Mouse (Mus musculus) olfactory bulb, adult 2 months (tissue): ENCODE measurements around the gene Tnfaip1. TPM values are rescaled to one million over a fixed set of nuclear protein-coding genes. Genes with fewer than 3 reads are reported as not detected.
A peak's percentile ranks its signal among the peaks of the same experiment; 100 is the strongest.

Experiments used
- H3K27ac ChIP-seq: fragments of 200-500 bp; 2 replicates; pipeline ENCODE4 v1.5.1; 2012; ENCODE audit warnings: low read depth, low read length; ENCODE audit not compliant: insufficient read depth
- H3K4me1 ChIP-seq: fragments of 200-500 bp; 2 replicates; pipeline ENCODE4 v1.6.1; 2012; ENCODE audit warnings: low read length; ENCODE audit not compliant: control insufficient read depth, insufficient read depth
- H3K4me3 ChIP-seq: fragments of 200-500 bp; 2 replicates; pipeline ENCODE4 v1.5.1; 2012; ENCODE audit warnings: mild to moderate bottlenecking, low read depth, low read length, moderate library complexity; ENCODE audit not compliant: insufficient read depth
- CTCF ChIP-seq: fragments of 200-500 bp; IDR thresholded peaks from 2 replicates; pipeline ENCODE4 v1.5.1; 2012; ENCODE audit warnings: low read depth, mild to moderate bottlenecking, low read length, moderate library complexity; ENCODE audit not compliant: insufficient read depth
- POLR2A ChIP-seq: fragments of 200-500 bp; IDR thresholded peaks from 2 replicates; pipeline ENCODE4 v1.6.1; 2012; ENCODE audit warnings: mild to moderate bottlenecking, low read depth, low read length, moderate library complexity; ENCODE audit not compliant: insufficient read depth
- WGBS: fragments of 180-500 bp; shearing (Covaris S2); methylation state at CpG from one replicate; pipeline ENCODE4 v1.1.7; 2018; 5-methylcytosine and 5-hydroxymethylcytosine counted together
- polyA plus RNA-seq: library from polyadenylated mRNA; stranded (reverse); fragments of >200 nt; gene quantifications from 2 replicates; pipeline ENCODE4 v1.2.4, GENCODE M21; 2012; ENCODE audit warnings: low replicate concordance; ENCODE audit not compliant: missing spikeins, insufficient read depth, insufficient read length

The Tnfaip1 gene
- polyA plus RNA-seq, 1 experiment: not detected

- 36% methylated on average over 6 of the region's 6 CpGs for WGBS
- Histone ChIP-seq H3K27ac (no peak overlapping the region), H3K4me3 (no peak overlapping the region), H3K4me1 (peaks cover 5% of the 10 kb centered on the region; the same call in 1 of the 2 replicates)
- TF ChIP-seq POLR2A (no peak), CTCF (no peak)
Observed at GRCm38 (mm10) chr11:78566775-78567174, 30.6 kb upstream of the Tnfaip1 start.

DNA sequence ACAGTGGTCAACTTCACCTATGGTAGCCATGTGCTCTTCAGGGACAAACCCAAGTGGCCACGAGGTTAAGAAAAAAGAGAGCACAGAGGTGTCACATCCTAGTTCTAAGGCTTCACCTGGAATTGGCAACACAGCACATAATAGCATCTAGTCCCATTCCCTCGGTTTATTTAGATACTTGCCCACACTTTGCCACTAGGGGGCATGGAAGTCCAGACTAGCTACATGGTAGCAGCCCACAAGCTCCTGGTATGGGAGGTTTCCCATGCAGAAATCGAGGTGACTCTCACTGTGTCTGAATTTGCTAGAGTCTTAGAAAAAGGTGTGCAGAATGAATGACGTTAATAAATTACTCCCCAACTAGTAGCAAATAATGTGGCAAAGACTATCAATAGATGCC is 24.3 kb upstream of the Tnfaip1 start:
- WGBS: 11% methylated on average over 4 of the region's 4 CpGs
- TF ChIP-seq CTCF (no peak), POLR2A (no peak)
- no peak overlapping the region for H3K27ac ChIP-seq
- H3K4me3 ChIP-seq: no peak overlapping the region
- no peaks in the 10 kb centered on the region for H3K4me1 ChIP-seq

DNA sequence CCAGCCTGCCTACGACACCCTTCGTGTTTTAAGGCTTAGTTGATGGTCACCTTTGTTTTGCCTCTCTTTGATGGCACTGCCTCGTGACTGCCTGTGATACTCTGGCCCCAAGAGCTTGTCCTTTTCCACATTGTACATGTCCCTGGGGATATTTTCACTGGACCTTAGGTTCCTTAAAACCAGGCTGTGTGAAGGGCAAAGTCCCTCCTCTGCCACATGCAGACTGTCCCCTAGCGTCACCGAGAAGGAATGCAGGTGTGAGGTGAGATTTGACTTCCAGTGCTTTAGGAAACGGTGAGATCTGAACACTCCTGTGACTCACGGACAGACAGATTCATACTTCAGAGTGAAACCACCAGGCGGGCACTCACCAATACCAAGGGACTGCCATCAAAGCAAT is 21.1 kb upstream of the Tnfaip1 start:
- Histone ChIP-seq H3K4me1 (no peaks in the 10 kb centered on the region), H3K4me3 (no peak overlapping the region)

DNA sequence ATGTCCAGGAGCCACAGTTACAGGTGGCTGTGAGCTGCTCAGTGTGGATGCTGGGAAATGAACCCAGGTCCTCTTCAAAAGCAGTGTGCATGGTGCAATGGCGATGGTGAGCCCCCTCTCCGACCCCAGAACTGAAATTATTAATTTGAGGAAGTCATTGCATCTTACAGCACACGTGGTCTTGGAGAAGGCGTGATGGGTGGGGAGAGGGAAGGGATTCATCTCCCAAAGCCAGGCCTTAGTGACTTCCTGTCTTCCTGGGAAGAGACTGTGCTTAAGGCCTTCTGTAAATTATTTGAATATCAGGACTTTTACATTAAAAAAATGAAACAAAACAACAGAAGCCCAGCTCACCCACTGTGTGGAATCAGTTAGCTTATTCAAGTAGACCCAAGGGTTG is 19.9 kb upstream of the Tnfaip1 start:
- Histone ChIP-seq H3K4me3 (no peak overlapping the region), H3K4me1 (no peaks in the 10 kb centered on the region), H3K27ac (no peak overlapping the region)
- 83% methylated on average over 4 of the region's 4 CpGs for WGBS
- no peak for TF ChIP-seq CTCF
- TF ChIP-seq POLR2A: no peak

More for the DNA sequence above, 21.1 kb upstream of the Tnfaip1 start:
- no peak for TF ChIP-seq POLR2A
- no peak for TF ChIP-seq CTCF
- no peak overlapping the region for H3K27ac ChIP-seq
- 65% methylated on average over 8 of the region's 8 CpGs for WGBS

GRCm38 (mm10) chr11:78555623-78556022 is 19.5 kb upstream of the Tnfaip1 start:
- no peaks in the 10 kb centered on the region for H3K4me1 ChIP-seq
- whole genome bisulfite sequencing: 79% methylated on average over 3 of the region's 3 CpGs
- H3K4me3 ChIP-seq: no peak overlapping the region
- H3K27ac ChIP-seq: no peak overlapping the region
- TF ChIP-seq CTCF (no peak), POLR2A (no peak)

- TF ChIP-seq CTCF (no peak), POLR2A (no peak)
- Histone ChIP-seq H3K4me3 (peak overlapping the region; percentile 52), H3K4me1 (no peaks in the 10 kb centered on the region), H3K27ac (peak overlapping the region; percentile 8; the same call in 1 of the 2 replicates)
- WGBS: 31% methylated on average over 6 of the region's 6 CpGs
Observed at GRCm38 (mm10) chr11:78551059-78551398, 14.9 kb upstream of the Tnfaip1 start.

GRCm38 (mm10) chr11:78550168-78551058 is 14.3 kb upstream of the Tnfaip1 start, which contains the start of gene Tmem97:
Tmem97 (minus strand) TSS chr11:78550777.
- TF ChIP-seq POLR2A (peak; percentile 93), CTCF (no peak)
- Histone ChIP-seq H3K4me3 (peak within 1 kb of the TSS; percentile 78), H3K27ac (peak within 1 kb of the TSS; percentile 8; the same call in 1 of the 2 replicates), H3K4me1 (no peaks in the 10 kb centered on the region)
- WGBS: under 1% methylated on average over 60 of the region's 60 CpGs

DNA sequence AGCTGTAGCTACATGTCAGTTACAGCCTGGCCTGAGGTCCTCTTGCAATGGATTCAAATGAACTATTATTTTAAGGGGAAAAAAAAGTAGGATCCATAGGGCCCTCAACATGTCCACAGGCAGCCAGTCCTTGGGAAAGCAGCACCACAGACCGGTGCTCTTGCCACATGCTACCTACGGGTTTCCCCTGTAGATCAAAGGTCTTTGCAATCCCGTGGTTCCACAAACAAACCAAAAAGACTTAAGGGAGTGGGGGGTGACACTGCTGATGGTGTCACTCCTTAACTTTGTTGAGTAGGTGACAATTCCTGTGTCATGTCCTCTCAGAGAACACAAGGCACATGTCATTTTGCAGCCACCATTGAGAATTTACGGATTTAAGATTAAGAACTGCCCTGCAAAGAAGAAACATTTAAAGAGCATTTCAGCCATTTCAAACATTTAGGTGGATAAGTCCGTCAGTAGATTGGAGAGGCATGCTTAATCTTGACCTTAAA is 13.4 kb upstream of the Tnfaip1 start:
- TF ChIP-seq CTCF: no peak
- TF ChIP-seq POLR2A: no peak
- no peak overlapping the region for H3K4me3 ChIP-seq
- no peaks in the 10 kb centered on the region for H3K4me1 ChIP-seq
- H3K27ac ChIP-seq: no peak overlapping the region
- WGBS: 30% methylated on average over 5 of the region's 5 CpGs

- no peak overlapping the region for H3K27ac ChIP-seq
Observed at GRCm38 (mm10) chr11:78547718-78548460, 11.8 kb upstream of the Tnfaip1 start.

More at GRCm38 (mm10) chr11:78547718-78548460, 11.8 kb upstream of the Tnfaip1 start:
- WGBS: 99% methylated on average over 2 of the region's 2 CpGs
- Histone ChIP-seq H3K4me1 (no peaks in the 10 kb centered on the region), H3K4me3 (no peak overlapping the region)
- TF ChIP-seq CTCF (no peak), POLR2A (no peak)
